Mouse (Mus musculus) intestine, embryonic 14.5 days (tissue): Measurements from ENCODE around the gene Sf3b1. TPM values are rescaled to one million over a fixed set of nuclear protein-coding genes. Genes with fewer than 3 reads are reported as not detected.

Experiments used
- ATAC-seq: fragments of 200-750 bp; cut with Nextera tagmentation; replicated peaks from 2 replicates; pipeline ENCODE4 v1.8.0; 2017; ENCODE audit warnings: low read depth, moderate number of reproducible peaks, moderate TSS enrichment, moderate library complexity; ENCODE audit not compliant: low FRiP score, low TSS enrichment
- DNase-seq: peaks from one replicate; pipeline ENCODE4 v3.0.0-alpha.2; 2018; ENCODE audit warnings: low spot score
- H3K27ac ChIP-seq: fragments of 300-500 bp; sonication (generic); 2 replicates; pipeline ENCODE4 v1.5.1; 2014; ENCODE audit warnings: low read depth, mild to moderate bottlenecking, control low read depth
- H3K27me3 ChIP-seq: fragments of 300-500 bp; sonication (generic); replicated peaks from 2 replicates; pipeline ENCODE4 v1.6.1; 2014; ENCODE audit warnings: low read length, control low read depth; ENCODE audit not compliant: control insufficient read depth, insufficient read depth
- H3K36me3 ChIP-seq: fragments of 300-500 bp; sonication (generic); 2 replicates; pipeline ENCODE4 v1.6.1; 2014; ENCODE audit warnings: low read length, control low read depth; ENCODE audit not compliant: control insufficient read depth, insufficient read depth
- H3K4me1 ChIP-seq: fragments of 300-500 bp; sonication (generic); replicated peaks from 2 replicates; pipeline ENCODE4 v1.6.1; 2014; ENCODE audit warnings: low read length, control low read depth, mixed read lengths; ENCODE audit not compliant: control insufficient read depth, insufficient read depth
- H3K4me2 ChIP-seq: fragments of 300-500 bp; sonication (generic); 2 replicates; pipeline ENCODE4 v1.6.1; 2014; ENCODE audit warnings: low read length
- H3K4me3 ChIP-seq: fragments of 300-500 bp; sonication (generic); 2 replicates; pipeline ENCODE4 v1.5.1; 2014; ENCODE audit warnings: low read depth, low read length, control low read depth, mixed read lengths
- H3K9ac ChIP-seq: fragments of 300-500 bp; sonication (generic); 2 replicates; pipeline ENCODE4 v1.6.1; 2014; ENCODE audit warnings: mild to moderate bottlenecking, low read length
- H3K9me3 ChIP-seq: fragments of 300-500 bp; sonication (generic); 2 replicates; pipeline ENCODE4 v1.6.1; 2016; ENCODE audit warnings: low read length, control low read depth; ENCODE audit not compliant: control insufficient read depth
- WGBS: fragments of 180-500 bp; shearing (Covaris S2); extraction: QIAGEN DNeasy Blood & Tissue Kit; methylation state at CpG from one replicate; pipeline ENCODE4 v1.1.7; 2014; 5-methylcytosine and 5-hydroxymethylcytosine counted together
- polyA plus RNA-seq: library from polyadenylated mRNA; unstranded; fragments of >200 nt; fragmentation: Nextera tagmentation; extraction: Ambion mirVana; gene quantifications from 2 replicates; pipeline ENCODE4 v1.2.1, GENCODE M21; 2014

Sf3b1 gene
- polyA plus RNA-seq, 1 experiment from 2014 or later = 293 TPM

DNA sequence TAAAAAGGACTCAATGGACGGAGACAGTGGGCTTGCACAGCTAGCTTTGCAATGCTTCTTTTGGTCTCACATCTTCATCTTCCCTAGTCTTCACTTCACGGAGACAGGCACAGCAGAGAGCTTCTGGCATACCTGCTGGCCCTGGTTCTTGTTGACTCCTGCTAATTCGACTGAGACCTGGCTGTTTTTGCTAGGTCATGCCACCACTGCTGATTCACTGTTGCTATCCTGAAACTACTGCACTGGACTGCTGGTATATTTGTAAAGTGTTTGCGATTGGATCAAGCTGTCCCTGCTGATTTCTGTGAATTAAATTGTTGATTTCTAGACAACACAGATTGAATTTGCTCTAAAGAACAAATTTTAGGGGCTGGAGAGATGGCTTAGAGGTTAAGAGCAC lies 14.4 kb upstream of the Sf3b1 start:
- Histone ChIP-seq H3K4me3 (no peak overlapping the region), H3K9me3 (peaks cover 7% of the 10 kb centered on the region; the same call in 1 of the 2 replicates), H3K4me2 (no peak overlapping the region), H3K36me3 (no peaks in the 10 kb centered on the region), H3K9ac (no peak overlapping the region), H3K4me1 (no peaks in the 10 kb centered on the region), H3K27ac (no peak overlapping the region), H3K27me3 (no peaks in the 10 kb centered on the region)
- DNase-seq = no peak
- WGBS = 81% methylated on average over 4 of the region's 4 CpGs
- ATAC-seq = no peak

DNA sequence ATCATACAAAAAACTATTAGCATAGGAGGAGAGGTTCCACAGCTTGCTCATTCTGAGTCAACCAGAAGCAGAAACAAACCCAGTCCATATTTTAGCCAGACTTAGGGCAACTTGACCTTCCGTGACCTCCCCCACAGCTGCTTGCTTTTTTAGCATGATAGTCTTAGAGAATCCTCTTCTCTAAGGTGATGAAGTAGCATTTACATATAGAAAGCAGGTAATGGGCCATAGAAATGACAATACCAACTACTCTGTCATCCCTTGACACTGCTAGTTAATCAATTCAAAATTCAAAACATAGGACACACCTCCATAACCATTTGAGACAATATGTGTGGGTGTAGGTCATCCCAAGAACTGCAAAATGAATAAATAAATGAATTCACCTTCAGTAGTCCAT lies 12.7 kb upstream of the Sf3b1 start:
- H3K9ac ChIP-seq = no peak overlapping the region
- H3K9me3 ChIP-seq = peaks cover 7% of the 10 kb centered on the region; the same call in 1 of the 2 replicates
- ATAC-seq = no peak
- H3K27ac ChIP-seq = no peak overlapping the region
- H3K4me1 ChIP-seq = no peaks in the 10 kb centered on the region
- 92% methylated on average over 1 of the region's 1 CpGs for WGBS
- H3K4me2 ChIP-seq = no peak overlapping the region
- no peak overlapping the region for H3K4me3 ChIP-seq
- H3K27me3 ChIP-seq = no peaks in the 10 kb centered on the region
- H3K36me3 ChIP-seq = no peaks in the 10 kb centered on the region
- DNase-seq = no peak

DNA sequence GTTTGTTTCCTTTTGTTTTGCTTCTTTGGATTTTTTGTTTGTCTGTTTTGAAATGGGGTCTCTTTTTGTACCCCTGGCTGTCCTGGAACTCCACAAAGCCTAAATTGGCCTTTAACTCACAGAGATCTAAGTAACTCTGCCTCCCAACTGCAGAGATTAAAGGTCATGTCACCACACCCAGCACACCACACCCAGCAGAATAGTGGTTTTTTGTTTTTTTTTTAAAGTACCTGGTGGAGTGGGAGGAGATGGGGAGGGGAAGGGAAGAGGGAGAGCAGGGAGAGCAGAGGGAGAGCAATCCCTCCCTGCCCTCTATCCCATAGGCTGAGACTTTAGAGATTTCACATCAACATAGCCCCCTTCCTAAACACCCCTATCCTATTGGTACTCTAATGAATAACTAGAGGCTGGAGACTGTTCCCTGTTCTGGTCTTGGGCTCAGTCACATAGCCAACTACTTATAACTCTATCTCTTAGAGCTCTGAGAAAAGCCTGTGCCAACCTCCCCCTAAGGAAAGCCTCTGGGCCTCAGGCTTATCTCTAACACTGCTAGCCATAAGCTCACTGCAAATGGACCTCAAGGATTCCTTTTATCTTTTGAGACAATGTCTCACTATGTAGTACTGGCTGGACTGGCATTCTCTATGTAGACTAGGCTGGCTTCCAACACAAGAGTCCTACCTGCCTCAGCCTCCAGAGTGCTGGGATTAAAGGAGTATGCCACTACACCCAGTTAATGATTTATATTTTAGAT lies 3.9 kb upstream of the Sf3b1 start:
- DNase-seq (no peak), ATAC-seq (no peak)
- no peak overlapping the region for H3K4me2 ChIP-seq
- H3K4me1 ChIP-seq = no peaks in the 10 kb centered on the region
- no peaks in the 10 kb centered on the region for H3K36me3 ChIP-seq
- H3K4me3 ChIP-seq = no peak overlapping the region
- H3K27ac ChIP-seq = no peak overlapping the region
- no peak overlapping the region for H3K9ac ChIP-seq
- H3K9me3 ChIP-seq = no peaks in the 10 kb centered on the region
- H3K27me3 ChIP-seq = no peaks in the 10 kb centered on the region

DNA sequence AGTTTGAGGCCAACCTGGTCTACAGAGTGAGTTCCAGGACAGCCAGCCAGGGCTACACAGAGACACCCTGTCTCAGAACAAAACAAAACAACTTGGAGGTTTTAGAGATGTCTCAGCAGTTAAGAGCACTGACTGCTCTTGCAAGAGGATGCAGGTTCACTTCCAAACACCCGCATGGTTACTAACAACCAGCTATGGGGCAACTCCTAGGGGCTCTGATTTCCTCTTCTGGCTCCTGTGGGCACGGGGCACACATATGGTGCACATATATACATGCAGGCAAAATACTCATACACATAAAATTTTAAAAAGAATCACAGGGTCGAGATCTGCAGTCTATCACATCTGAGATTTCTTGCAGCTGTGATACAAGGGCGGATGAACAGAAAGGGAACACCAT lies 2.2 kb upstream of the Sf3b1 start:
- Histone ChIP-seq H3K27me3 (no peaks in the 10 kb centered on the region), H3K4me3 (no peak overlapping the region), H3K27ac (no peak overlapping the region), H3K4me2 (no peak overlapping the region), H3K4me1 (peaks cover 6% of the 10 kb centered on the region; the same call in 1 of the 2 replicates), H3K9ac (no peak overlapping the region), H3K9me3 (no peaks in the 10 kb centered on the region), H3K36me3 (peaks cover 6% of the 10 kb centered on the region; the same call in 1 of the 2 replicates)
- ATAC-seq = no peak
- peak; percentile 45 for DNase-seq
- WGBS = 70% methylated on average over 4 of the region's 4 CpGs

DNA sequence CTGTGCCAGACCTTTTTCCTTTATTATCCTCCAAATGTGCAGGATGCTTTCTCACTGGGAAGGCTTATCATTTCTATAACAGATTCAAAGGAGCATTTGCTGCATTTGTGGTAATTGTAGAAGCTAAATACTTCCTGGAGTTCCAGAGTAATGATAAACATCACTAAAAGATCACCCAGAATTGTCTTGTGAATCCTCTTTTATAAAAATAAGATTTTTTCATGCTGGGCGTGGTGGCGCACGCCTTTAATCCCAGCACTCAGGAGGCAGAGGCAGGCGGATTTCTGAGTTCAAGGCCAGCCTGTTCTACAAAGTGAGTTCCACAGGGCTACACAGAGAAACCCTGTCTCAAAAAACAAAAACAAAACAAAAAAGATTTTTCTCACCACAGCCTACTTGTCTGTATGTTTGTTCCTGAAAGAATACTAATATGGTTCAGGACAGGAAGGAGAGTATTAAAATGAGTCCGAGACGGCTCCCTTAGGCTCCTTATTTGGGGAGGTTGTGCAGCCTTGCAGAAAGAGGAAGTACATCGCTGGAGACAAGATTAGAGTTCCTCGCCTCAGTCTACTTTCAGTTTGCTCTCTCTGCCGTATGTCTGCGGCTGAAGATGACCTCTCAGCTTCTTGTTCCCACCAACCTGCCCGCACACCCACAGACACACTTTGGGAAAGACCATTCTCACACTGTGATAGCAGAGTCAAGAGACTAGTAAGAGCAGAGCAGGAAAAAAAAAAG lies 1.4 kb upstream of the Sf3b1 start:
- no peak overlapping the region for H3K9ac ChIP-seq
- H3K9me3 ChIP-seq = no peaks in the 10 kb centered on the region
- H3K4me2 ChIP-seq = no peak overlapping the region
- DNase-seq = peak; percentile 45
- ATAC-seq = no peak
- 83% methylated on average over 11 of the region's 11 CpGs for WGBS
- H3K27me3 ChIP-seq = no peaks in the 10 kb centered on the region
- no peak overlapping the region for H3K27ac ChIP-seq
- peaks cover 6% of the 10 kb centered on the region; the same call in 1 of the 2 replicates for H3K36me3 ChIP-seq
- H3K4me3 ChIP-seq = no peak overlapping the region
- peaks cover 6% of the 10 kb centered on the region; the same call in 1 of the 2 replicates for H3K4me1 ChIP-seq

DNA sequence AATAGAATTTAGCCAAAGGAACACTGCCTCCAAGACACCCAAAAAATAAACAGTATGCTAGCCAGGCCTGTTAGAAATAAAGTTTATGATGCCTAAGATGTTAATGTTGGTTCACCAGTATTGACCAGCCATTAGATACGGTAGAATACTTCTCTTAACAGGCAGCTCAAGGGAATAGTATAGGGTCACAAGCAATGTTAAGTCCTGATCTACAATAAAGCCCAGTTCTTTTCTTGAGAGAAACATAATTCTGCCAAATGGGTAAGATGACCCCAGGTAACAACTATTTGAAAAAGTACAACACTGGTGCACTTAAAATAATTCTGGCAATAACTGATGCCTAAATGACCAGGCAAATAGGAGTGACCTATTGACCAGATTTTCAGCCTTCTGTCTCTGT lies 685 bp upstream of the Sf3b1 start:
- no peak overlapping the region for H3K27ac ChIP-seq
- 90% methylated on average over 1 of the region's 1 CpGs for WGBS
- H3K4me3 ChIP-seq = peak overlapping the region; percentile 100
- H3K9me3 ChIP-seq = no peaks in the 10 kb centered on the region
- peaks cover 10% of the 10 kb centered on the region; the same call in 1 of the 2 replicates for H3K36me3 ChIP-seq
- DNase-seq = no peak
- peaks cover 6% of the 10 kb centered on the region; the same call in 1 of the 2 replicates for H3K4me1 ChIP-seq
- H3K9ac ChIP-seq = no peak overlapping the region
- no peaks in the 10 kb centered on the region for H3K27me3 ChIP-seq
- ATAC-seq = no peak
- peak overlapping the region; percentile 54 for H3K4me2 ChIP-seq

DNA sequence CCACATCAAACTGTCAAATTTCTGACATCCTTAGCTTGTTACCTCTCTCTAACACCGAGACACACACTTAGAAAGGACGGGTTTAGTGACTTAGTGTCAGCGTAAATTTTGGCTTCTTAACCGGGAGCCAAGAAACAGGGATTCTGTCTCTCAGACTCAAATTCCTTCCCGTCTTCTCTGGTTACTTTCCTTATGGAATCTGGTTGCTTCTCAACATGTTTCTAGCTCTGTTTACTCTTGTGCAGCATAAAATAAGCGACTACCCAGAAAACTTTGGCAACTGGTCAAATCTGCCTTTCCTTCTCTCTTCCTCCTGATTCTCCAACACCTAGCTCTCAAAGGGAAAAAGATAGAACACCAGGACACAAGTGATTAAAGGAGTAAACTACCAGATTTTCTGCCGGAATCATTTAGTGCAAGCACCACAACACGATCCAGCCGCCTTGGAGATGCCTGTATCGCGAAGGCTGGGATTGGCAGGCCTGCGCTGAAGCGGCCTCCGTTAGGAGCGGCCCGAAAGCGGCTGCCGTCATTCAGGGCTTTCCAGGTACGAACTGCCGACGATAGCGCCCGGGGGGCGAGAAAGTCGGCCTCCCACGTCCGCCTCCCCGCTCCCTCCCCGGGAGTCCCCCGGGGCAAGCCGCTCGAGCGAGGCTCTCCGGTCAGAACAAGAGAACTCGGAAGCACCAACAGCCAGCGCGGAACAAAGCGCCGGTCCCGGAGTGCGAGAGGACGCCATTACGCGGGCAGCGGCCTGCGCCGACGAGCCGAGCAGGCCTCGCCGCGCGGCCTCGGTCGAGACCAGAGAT lies 633 bp downstream of the Sf3b1 start:
- Histone ChIP-seq H3K9ac (peak overlapping the region; percentile 100), H3K9me3 (no peaks in the 10 kb centered on the region), H3K4me2 (peak overlapping the region; percentile 71), H3K36me3 (peaks cover 10% of the 10 kb centered on the region; the same call in 1 of the 2 replicates), H3K27ac (peak overlapping the region; percentile 96), H3K27me3 (no peaks in the 10 kb centered on the region), H3K4me1 (peaks cover 6% of the 10 kb centered on the region; the same call in 1 of the 2 replicates), H3K4me3 (peak overlapping the region; percentile 100)
- ATAC-seq (peak; percentile 65), DNase-seq (no peak)
- 1% methylated on average over 55 of the region's 55 CpGs for WGBS

DNA sequence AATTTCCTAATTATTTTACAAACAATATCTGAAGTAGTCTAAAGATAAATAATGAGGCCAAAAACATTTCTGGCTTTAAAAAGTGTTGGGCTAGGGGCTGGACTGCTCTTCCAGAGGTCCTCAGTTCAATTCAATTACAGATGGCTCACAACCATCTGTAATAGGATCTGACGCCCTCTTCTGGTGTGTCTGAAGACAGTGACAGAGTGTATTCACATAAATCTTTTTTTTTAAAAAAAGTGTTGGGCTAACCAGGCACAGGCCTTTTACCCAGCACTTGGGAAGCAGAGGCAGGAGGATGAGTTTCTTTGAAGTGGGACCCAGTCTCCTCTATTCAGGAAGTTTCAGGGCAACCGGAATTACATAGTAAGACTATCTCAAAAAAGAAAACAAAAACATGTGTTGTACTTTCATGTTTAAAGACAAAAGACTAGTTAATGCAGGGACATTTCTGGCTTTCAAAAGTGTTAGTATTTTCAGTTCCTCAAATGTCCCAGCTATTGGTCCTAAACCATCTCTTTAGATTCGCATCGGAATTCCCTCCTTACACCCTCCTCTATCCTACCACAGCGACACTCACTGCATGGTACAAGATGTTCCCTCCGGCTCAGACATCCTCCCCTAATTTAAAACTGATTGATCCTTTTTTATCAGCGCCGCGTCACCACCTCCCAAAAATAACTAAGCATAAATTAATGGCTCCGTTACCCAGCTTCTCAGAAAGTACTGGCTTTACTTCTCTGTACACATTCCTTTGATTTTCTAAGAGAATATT lies 1.4 kb downstream of the Sf3b1 start:
- peaks cover 6% of the 10 kb centered on the region; the same call in 1 of the 2 replicates for H3K4me1 ChIP-seq
- peak; percentile 51 for DNase-seq
- H3K9me3 ChIP-seq = no peaks in the 10 kb centered on the region
- peak overlapping the region; percentile 100 for H3K9ac ChIP-seq
- H3K27me3 ChIP-seq = no peaks in the 10 kb centered on the region
- H3K36me3 ChIP-seq = peaks cover 10% of the 10 kb centered on the region; the same call in 1 of the 2 replicates
- H3K4me3 ChIP-seq = peak overlapping the region; percentile 100
- H3K4me2 ChIP-seq = peak overlapping the region; percentile 71
- ATAC-seq = no peak
- H3K27ac ChIP-seq = peak overlapping the region; percentile 96
- WGBS = 9% methylated on average over 10 of the region's 10 CpGs
